Mouse (Mus musculus): ENCODE measurements around the gene Bex3. TPM values are rescaled to one million over a fixed set of nuclear protein-coding genes. Genes with fewer than 3 reads are reported as not detected.
"Not testable (repeated sequence)": the region's sequence is repeated elsewhere in the genome, so short reads cannot be mapped to it uniquely, and the experiment has no call there.

The Bex3 gene
- total RNA-seq (2021), result 100 to 1,000 TPM; 401 to 439 TPM

DNA sequence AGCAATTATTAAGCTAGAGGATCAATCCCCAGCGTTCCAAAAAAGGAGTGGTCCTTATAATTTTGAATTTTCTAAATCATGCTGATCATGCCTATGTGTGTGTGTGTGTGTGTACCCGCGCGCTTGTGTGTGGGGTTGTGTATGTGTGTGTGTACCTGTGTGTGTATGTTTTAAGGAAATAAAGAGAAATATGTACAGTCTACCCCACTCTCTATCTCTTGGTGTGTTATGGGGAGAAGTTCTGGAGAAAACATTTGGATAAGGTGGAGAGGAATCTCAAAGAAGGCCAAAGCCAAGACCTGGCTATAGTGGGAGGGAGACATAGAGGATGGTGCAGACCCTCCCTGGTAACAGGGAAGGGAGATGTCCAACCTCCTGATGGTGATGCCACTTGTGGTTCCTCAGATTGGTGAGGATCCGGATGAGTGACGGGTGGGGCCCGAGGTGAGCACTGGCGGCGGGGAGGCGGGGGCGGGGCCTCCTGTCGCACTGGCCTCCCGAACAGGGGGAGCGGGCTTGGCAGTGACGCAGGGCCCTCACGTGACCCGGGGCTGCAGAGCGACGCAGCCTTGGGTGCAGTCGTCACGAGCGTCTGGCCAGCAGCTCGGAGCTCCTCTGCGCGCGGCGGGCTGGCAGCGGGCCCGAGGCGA lies at the start of gene Bex3:
Bex3 (plus strand) TSS at position 511 of the 650 bp plus-strand sequence.
- intact Hi-C loops (cut with DNase I), result not testable (repeated sequence)
- DNase-seq (ENCODE audit: extremely low spot score in 1 of 2, low spot score in 2 of 2), result peak; percentile 42 to 63

DNA sequence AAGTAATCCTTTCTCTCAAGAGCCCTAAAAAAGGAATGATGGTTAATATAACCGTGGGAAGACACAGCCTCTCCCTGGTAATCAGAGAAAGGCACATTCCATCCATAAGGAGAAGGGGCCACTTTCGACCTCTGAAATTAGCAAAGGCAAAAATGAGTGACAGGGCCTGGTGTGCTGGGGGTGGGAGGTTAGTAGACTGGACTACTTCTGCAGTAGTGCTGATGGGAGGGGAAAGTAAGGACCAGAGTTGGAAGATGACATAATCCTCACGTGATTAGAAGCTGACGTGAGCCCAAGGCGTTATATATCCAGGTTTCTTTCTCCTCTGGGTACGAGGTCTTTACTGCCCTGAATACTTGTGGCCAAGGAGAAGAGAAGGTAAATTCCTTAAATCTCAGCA lies 46.3 kb upstream of the Bex3 start:
- intact Hi-C loops (cut with DNase I), result no loop called here
- DNase-seq (ENCODE audit: extremely low spot score in 1 of 2, low spot score in 2 of 2), result no peak

DNA sequence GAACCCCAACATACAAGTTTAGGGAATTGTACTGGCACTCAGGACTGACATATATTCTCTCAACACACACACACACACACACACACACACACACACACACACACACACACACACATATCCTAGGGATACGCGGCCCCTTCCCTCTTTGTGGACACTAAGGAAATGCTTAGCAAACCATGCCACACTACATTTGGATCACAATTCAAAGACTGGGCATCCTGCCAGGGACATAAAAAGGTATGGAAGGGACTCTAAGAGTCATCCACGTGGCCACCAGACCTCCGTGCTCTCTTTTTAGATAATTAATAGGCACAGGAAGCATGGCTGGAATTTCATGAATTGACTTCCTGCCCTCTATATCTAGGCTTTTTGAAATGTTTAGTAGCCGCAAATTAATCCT lies 42.3 kb upstream of the Bex3 start:
- intact Hi-C loops (cut with DNase I), result no loop called here

DNA sequence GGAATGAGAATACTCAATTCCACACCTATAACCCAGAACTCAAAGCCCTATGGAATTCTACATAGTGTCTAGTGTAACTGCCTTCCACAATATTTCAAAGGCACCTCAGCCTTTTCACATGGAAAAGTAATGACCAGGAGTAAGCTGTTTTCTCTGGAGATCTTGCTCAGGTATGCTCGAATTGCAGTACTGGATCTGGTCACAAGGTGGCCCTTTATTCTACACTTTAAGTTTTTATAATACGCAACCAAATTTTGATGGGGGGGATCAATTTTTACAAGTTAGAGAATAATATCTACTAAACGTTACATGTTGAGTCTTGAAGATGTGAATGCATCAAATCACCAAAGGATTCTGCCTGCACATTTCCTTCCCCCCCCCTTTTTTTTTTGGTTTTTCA lies 31.9 kb upstream of the Bex3 start:
- intact Hi-C loops (cut with DNase I), result loop anchor here (2.0 kb wide), 1 partner anchor 67 kb away; no protein-coding TSS in a partner anchor
- DNase-seq (ENCODE audit: extremely low spot score in 1 of 2, low spot score in 2 of 2), result peak in 1 of 2 experiments; percentile 30

More for the DNA sequence above, 42.3 kb upstream of the Bex3 start:
- DNase-seq (ENCODE audit: extremely low spot score in 1 of 2, low spot score in 2 of 2), result no peak

DNA sequence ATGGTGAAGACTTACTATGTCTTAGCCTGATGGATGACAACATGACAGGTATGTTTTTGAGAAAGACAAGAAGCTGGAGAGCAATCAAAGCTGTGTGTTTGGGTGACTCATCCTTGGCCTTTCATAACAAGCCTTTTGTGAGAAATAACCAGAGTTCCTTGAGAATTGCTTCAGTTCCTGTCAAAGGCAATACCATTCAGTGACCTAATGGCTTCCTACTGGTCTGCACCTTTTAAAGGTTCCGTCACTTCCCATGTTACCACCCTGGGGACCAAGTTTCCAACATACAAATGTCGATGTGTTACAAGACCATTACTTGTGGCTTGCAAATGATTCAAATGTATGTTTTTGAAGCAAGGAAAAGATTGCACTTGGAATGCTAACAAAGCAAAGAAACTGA lies 26.9 kb upstream of the Bex3 start:
- DNase-seq (ENCODE audit: extremely low spot score in 1 of 2, low spot score in 2 of 2), result no peak
- intact Hi-C loops (cut with DNase I), result no loop called here

DNA sequence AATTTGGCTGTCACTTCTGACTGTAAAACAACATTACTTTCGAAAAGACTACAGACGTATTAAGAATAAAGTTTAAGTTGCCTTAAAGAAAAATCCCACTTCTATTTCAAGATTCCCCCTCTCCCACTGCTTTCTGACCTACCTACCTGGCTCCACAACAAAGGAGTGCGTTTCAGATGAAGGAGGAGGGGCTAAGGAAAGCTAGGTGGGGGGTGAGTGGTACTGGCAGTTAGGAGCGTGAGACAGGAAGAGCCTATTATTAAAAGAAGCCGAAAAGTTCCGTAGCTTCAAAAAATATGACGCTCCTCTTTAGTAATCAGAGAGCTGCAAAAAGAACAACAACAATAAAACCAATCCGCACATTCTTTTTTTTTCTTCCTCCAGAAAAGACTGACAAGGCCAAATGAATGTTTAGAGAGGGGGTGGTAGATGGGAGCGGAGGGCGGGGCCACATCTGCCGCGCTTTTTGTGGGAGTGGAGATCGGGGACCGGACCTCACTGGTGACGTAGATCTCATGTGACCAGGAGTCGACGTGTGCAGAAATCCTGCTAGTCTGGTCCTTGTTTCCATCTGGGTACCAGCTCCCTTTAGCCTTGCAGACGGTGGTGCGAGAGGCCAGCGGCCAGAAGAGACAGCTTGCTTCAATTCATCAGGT lies 25.4 kb upstream of the Bex3 start, which contains the start of gene Tceal9:
Tceal9 (plus strand) TSS at position 506 of the 656 bp plus-strand sequence.
- intact Hi-C loops (cut with DNase I), result no loop called here
- DNase-seq (ENCODE audit: extremely low spot score in 1 of 2, low spot score in 2 of 2), result peak; percentile 51 to 80

DNA sequence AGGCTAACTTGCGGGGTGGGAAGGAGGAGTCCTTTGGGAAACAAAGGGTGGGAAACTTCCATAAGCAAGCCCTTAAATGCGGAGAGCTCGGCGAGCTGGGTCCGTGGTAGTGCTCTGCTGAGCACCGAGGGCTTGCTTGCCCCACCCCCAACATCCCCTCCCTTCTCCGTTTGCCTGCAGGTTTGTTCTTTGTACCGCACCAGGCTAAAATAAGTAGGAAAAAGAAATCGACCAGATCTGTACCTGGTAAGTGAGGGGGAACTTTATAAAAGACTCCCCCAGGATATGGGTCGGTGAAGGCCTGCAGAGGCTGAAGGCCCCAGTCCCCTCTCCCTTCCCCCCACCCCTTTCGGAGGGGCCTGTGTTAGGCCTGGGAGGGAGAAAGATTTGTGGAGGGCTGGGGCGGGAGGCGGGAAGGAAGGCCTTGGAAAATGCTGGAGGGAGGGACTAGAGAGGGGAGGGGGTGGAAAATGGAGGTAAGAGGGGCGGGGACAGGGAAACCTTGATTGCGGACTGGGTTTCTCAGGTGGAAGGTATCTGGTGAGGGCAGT lies 24.5 kb upstream of the Bex3 start:
- peak in 1 of 2 experiments; percentile 32 for DNase-seq (ENCODE audit: extremely low spot score in 1 of 2, low spot score in 2 of 2)
- intact Hi-C loops (cut with DNase I), result no loop called here

DNA sequence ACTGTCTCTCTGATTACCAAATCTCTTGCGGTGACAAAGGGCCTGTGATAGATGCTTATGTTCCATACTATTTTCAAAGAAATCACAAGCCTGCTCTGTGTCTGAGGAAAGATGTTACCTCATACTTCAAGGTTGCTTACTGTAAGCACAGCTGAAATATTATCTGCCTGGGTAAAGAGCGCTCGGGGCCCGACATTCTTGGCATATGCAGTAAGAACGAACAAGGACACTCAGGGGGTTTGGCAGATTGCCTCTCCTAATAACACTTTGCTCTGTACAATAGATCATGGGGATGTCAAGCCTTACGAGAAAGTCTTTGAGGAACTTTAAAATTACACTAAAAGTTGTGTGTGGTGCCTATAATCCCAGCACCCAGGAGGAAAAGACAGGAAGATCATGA lies 21.2 kb upstream of the Bex3 start:
- no peak for DNase-seq (ENCODE audit: extremely low spot score in 1 of 2, low spot score in 2 of 2)
- intact Hi-C loops (cut with DNase I), result no loop called here

DNA sequence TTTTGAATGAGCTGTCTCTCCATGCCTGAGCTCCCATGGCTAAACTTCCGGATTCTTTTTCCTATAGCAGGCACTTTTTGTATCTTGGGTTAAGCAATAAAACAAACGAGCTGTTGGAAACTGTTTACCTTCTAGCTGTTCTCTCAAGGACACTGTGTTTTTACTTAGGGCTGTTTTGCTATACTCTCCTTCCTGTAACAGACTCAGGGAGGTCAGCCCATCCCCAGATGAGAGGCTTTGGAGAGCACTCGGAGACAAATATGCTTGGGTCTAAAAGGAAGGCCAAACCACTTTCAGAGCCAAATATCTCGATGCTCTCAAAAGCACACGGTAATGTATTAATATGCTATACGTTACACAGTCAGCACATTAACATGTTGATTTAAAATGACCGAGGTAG lies 20.4 kb upstream of the Bex3 start:
- DNase-seq (ENCODE audit: extremely low spot score in 1 of 2, low spot score in 2 of 2), result no peak
- intact Hi-C loops (cut with DNase I), result no loop called here

DNA sequence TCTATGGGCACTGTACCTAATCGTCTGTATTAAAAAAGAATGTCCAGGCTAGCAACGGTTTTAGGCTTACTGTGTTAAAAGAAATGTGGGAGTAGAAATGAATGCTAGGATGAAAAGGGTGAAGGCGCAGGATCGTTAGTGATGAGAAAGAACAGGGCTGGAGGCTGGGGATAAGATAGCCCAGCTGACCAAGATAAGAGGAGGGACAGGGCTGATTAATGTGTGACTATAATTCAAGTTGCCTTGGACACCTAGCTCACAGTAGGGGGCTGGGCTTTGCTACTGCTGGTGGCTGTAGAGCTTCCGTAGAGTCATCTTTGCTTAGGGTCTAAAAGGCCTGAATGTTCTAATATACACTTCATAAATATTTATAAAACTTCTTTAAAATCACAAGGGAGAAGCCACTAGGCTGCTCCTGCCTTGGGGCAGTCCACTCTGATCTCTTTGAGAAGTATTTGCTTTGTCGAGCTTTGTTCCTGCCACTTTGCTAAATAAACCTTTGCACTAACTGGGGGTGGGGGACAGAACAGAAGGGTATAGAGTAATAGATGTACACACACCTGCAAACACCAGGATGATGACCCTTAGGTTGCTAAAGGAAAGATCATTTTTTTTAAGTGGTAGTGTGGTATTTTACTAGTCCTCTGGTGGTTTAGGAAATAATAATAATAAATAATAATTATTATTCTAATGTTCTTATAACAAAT lies 17.9 kb upstream of the Bex3 start:
- intact Hi-C loops (cut with DNase I), result no loop called here
- DNase-seq (ENCODE audit: extremely low spot score in 1 of 2, low spot score in 2 of 2), result no peak

DNA sequence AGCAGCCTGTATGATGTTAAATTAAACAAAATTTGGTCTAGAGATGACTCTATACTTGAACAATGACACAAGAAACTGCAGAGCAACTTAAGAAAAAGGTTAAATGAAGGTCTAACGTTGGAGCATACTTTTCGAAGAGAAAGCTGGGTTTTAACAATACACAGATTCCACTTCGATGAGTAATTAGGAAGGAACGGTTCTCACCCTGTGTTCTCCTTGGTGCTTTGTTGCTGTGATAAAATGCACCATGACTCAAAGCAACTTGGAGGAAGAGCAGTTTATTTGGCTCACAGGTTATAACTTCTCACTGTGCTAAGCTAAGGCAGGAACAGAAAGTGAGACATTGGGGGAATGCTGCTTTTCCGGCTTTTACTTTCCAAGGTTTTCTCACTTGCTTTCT lies 2.3 kb upstream of the Bex3 start:
- no peak for DNase-seq (ENCODE audit: extremely low spot score in 1 of 2, low spot score in 2 of 2)
- intact Hi-C loops (cut with DNase I), result no loop called here

DNA sequence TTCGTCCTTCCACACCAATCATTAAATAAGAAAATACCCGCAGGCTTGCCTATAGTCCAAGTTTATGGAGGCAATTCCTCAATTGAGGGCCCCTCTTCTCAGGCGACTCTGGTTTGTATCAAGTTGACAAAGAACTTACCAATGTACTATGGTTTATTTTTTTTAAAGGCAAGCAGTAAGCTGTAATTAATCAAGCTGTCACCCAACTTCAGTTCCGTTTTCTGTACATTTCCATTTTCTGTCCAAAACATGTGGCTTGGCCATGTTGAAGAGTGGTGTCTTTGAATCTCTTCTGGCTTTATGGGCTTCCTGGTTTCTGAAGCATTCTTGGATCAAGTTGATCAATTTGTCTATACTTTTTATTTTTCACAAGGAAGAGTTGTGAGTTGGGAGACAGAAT lies 1.9 kb upstream of the Bex3 start:
- intact Hi-C loops (cut with DNase I), result no loop called here
- DNase-seq (ENCODE audit: extremely low spot score in 1 of 2, low spot score in 2 of 2), result no peak

DNA sequence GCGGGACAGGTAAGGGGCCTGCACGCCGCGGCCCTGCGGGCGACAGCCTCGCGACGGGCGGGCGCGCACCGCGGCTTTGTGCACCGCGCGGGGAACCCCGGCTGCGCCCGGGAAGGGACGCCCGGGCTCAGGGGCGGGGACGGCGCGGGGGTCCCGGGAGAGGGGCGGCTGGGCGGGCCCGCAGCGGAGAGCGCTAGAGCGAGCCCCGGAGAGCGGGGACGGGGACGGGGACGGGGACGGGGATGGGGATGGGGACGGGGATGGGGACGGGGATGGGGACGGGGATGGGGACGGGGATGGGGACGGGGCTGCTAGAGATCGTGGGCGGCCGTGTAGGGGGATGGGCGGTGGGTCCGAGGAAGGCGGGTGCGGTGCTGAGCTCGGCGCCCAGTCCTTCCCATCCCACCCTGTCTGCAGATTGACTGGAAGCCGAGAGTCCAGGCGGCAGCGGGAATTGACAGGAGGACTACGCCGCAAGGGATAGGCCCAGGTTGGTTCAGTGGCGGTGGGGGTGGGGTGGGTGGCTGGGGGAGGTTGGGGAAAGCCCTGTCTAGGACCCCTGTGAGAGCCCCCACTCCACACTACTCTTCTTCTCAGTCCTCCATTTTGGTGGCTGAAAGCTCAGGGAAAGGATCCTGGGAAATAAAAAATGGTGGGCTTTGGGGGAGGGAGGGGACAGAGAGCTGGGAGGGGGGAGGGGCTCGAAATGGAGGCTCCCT lies 499 bp downstream of the Bex3 start:
- intact Hi-C loops (cut with DNase I), result not testable (repeated sequence)
- peak in 1 of 2 experiments; percentile 28 for DNase-seq (ENCODE audit: extremely low spot score in 1 of 2, low spot score in 2 of 2)

DNA sequence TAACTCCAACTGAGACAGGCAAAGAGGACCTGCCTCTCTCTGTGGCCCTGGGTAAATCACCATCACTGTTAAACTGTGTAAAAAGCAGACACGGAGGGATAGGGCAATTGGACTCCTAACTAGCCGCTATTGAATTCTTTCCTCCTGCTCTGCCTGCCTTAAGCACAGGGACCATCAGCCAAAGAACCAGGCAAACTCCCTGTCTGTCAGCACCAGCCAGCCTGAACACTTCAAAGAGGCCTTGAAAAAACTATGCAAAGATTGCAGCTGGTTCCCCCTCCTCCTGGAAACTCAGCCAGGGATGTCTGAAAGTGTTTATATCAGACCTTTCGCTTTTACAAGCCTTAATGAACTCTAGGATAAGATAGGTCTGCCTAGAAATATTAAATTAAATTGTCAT lies 4.5 kb downstream of the Bex3 start:
- DNase-seq (ENCODE audit: extremely low spot score in 1 of 2, low spot score in 2 of 2), result no peak
- intact Hi-C loops (cut with DNase I), result no loop called here

DNA sequence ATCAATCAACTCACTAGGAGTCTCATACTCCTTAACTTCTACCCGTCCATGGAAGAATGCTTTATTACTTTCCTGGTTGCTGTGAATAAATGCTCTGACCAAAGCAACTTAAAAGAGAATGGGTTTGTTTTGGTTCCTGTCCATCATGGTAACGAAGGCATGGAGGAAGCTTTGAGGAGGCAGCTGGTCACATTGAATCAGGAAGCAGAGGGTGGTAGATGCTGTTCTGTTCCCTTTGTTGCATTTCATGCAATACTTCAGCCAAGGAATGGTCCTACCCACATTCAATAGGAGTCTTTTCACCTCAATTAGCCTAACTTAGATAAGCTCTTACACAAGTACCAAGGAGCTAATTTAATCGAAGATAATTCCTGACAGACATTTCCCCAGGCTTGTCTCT lies 5.3 kb downstream of the Bex3 start:
- DNase-seq (ENCODE audit: extremely low spot score in 1 of 2, low spot score in 2 of 2), result no peak
- intact Hi-C loops (cut with DNase I), result no loop called here

DNA sequence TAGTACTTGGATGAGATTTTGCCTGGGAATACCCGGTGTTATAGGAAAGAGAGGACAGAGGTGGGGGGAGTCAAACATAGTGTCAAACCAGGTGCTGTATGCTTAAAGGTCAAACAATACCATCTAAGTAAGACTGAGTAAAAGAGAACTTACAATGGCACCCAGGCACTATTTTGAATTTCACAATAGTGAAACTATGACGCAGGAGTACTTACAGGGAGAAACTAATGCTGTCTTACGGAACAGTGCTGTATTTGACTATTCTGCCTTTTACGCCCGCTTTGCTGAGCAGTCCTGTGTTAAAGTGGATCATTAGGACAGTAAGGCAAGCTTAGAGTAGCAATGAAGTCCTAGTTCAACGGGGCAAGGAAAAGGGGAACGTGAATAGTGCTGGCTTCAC lies 7.5 kb downstream of the Bex3 start:
- no peak for DNase-seq (ENCODE audit: extremely low spot score in 1 of 2, low spot score in 2 of 2)
- intact Hi-C loops (cut with DNase I), result no loop called here

DNA sequence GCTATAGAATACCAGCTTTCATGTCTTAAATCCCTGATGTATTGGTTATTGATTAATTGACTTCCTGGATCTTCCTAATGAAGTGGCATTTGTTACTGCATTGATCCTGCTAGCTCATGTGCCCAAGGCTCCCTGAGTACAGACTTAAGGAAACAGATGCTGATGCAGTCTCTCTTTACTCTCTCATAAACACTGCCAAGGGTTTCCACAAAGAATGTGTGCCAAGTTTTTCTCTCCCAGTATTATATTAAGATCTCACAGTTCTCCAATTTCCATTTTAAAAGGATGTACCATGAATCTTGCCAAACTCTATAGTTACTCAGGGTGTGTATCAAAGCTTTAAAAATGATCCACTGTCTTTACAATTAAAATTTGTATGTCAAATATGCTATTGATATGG lies 8.3 kb downstream of the Bex3 start:
- intact Hi-C loops (cut with DNase I), result no loop called here
- no peak for DNase-seq (ENCODE audit: extremely low spot score in 1 of 2, low spot score in 2 of 2)

DNA sequence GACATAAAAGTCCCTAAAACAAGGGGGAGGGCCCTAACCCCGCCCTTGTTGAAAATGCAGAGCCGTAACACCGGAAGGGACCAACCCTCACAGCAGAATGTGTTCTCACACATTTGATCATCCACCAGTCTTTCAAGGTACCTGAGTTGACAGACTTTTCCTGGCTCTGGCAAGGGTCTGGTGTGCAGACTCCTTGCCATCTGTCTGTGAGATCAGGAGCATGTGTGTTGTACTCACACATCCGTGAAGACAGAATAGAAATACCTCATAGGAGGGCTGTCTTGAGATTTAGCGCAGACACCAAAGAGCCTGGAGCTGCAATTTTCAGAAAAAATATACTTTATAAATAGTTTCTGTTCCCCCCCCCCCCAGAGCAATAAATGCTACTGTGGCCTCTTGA lies 9.4 kb downstream of the Bex3 start:
- intact Hi-C loops (cut with DNase I), result no loop called here
- no peak for DNase-seq (ENCODE audit: extremely low spot score in 1 of 2, low spot score in 2 of 2)

DNA sequence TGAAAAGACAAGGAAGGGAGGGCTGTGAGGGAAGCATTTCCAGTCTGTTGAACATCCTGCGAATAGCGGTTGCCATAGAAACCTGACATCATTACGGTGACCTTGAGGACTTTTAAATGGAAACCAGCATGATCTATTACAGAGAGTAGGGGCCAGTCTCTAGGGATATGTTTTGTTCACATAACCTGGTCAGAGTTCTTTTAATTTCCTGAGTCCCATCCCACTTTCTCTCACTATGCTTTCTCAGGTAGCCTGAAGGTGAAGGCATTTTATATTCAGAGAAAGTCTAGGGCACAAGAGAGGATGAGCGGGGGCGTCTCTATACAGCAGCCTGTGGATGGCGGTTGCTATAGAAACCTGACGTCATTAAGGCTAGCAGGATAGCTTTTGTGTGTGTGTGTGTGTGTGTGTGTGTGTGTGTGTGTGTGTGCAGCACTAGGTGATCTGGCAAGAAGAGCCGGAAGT lies 20.8 kb downstream of the Bex3 start:
- peak; percentile 34 to 35 for DNase-seq (ENCODE audit: extremely low spot score in 1 of 2, low spot score in 2 of 2)
- intact Hi-C loops (cut with DNase I), result no loop called here
